Mouse (Mus musculus) ES-CJ7 (cell line): ENCODE data around the gene Olfr1232.

Experiments used
- DNase-seq: peaks from one replicate; pipeline ENCODE4 v3.0.0; 2011; ENCODE audit warnings: low read depth, low spot score

Gene Olfr1232

GRCm38 (mm10) chr2:89329575-89329974 lies at the start of gene Olfr1232:
Gene Olfr1232 (minus strand): TSS chr2:89329675.
- no peak for DNase-seq

DNA sequence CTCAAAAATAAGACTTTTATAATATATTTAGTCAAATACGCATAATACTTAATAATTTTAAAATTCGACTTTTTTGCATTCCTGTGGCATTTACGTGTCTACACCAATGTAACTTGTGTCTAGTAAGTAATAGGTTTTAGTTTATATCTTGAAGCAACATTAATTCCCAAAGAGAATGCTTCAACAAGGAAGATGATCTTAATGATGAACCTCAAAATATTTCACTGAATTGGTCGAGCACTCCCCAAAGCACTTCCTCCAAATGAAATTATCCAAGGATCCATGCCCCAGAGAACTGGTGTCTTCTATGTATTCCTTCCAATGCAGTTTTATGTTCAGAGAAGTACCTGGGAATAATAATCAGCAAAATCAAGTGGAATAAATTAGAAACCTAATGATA lies 35.3 kb upstream of the Olfr1232 start, which contains the start of gene Olfr1234:
Gene Olfr1234 (minus strand): TSS at position 101 of the 400 bp plus-strand sequence.
- no peak for DNase-seq

DNA sequence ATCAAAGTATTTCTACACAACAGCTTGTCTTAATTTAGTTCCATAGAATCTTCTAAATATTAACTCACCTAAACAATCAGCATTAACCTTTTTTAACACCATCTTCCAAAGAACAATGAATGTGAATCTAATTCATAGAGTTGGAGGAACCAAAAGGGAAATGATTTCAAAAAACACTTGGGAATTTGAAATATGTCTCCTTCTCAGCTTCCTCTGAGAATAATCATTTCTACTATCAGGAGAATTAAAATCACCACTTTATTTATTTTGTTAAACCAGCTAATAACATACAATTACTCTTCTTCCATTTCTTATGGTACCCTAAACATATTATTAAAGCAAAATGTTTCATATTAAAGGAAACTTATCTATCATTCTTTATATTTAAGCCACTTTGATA lies 12.8 kb upstream of the Olfr1232 start, which contains the start of gene Olfr1233:
Gene Olfr1233 (minus strand): TSS at position 101 of the 400 bp plus-strand sequence.
- DNase-seq: no peak

GRCm38 (mm10) chr2:89306974-89307373 lies 22.5 kb downstream of the Olfr1232 start, which contains the start of gene Olfr1231:
Gene Olfr1231 (minus strand): TSS chr2:89307074.
- no peak for DNase-seq

- no peak for DNase-seq
Measured at GRCm38 (mm10) chr2:89297168-89297567, 32.3 kb downstream of the Olfr1232 start, which contains the start of gene Olfr1230. Gene Olfr1230 (minus strand): TSS chr2:89297268.

DNA sequence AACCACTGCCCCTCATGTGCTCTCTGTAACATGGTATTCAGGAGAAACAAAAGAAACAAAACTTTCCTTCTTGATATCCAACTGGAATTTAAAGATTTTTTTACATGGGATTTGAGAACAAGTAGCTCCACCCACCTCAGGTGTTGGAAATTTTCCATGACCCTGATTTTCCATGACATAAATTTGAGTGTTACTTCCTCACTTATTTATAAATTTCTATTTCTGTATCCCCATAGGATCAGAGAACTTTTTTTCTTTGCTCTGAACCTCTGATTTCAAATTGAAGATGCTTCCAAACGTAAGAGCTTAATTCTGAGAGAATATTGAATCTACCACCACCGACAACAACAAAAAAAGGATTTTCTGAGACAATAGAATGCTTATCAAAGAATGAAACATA lies 41.6 kb downstream of the Olfr1232 start, which contains the start of gene Olfr1229:
Gene Olfr1229 (minus strand): TSS at position 101 of the 400 bp plus-strand sequence.
- no peak for DNase-seq
